Mouse (Mus musculus) heart, adult 2 months (tissue): ENCODE measurements around the gene Disp3.

Experiments used
- EP300 ChIP-seq: fragments of 200-500 bp; IDR thresholded peaks from 2 replicates; pipeline ENCODE4 v1.6.1; 2011; ENCODE audit warnings: low read depth, low read length, control low read depth; ENCODE audit not compliant: insufficient read depth
- POLR2A ChIP-seq: fragments of 200-500 bp; IDR thresholded peaks from 2 replicates; pipeline ENCODE4 v1.6.1; 2011; ENCODE audit warnings: mild to moderate bottlenecking, low read depth, low read length, control low read depth; ENCODE audit not compliant: insufficient read depth

GRCm38 (mm10) chr4:148276816-148277491 is 10.8 kb downstream of the Disp3 start:
- TF ChIP-seq EP300 (no peak), POLR2A (no peak)
